Mouse (Mus musculus): ENCODE results near the gene Gm49337. TPM values are rescaled to one million over a fixed set of nuclear protein-coding genes. Genes with fewer than 3 reads are reported as not detected.
A peak's percentile ranks its signal among the peaks of the same experiment; 100 is the strongest.

Gm49337 gene
- polyA plus RNA-seq, 1 experiment from 2014 or later = not detected

DNA sequence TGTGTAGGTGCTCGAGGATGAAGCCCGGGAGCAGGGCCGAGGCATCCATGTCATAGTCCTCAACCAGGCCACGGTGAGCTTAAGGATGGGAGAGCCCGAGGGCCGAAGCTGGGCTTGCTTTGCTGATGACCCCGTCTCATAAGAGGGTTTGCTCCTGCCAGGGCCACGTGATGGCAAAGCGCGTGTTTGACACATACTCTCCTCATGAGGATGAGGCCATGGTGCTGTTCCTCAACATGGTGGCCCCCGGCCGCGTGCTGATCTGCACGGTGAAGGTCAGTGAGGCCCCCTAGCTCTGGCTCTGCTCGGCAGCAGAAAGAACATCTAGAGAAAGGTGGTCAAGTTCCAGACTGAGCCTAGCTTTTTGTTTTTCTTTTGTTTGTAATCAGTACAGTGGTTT is 20.5 kb upstream of the Gm49337 start:
- ATAC-seq (ENCODE audit: low read depth) = no peak

GRCm38 (mm10) chr4:116157882-116158281 is 15.3 kb upstream of the Gm49337 start:
- peaks cover 2% of the 10 kb centered on the region; the same call in 1 of the 2 replicates for H3K4me1 ChIP-seq (ENCODE audit: control insufficient read depth, low read depth, low read length)
- ATAC-seq (ENCODE audit: low read depth) = no peak
- H3K4me3 ChIP-seq (ENCODE audit: low read depth, low read length) = no peak overlapping the region
- H3K27me3 ChIP-seq (ENCODE audit: control insufficient read depth, insufficient read depth, low read depth, low read length) = no peaks in the 10 kb centered on the region
- H3K4me2 ChIP-seq (ENCODE audit: low read depth, low read length) = no peak overlapping the region
- H3K36me3 ChIP-seq (ENCODE audit: control insufficient read depth, insufficient read depth) = peaks cover 8% of the 10 kb centered on the region; the same call in 1 of the 2 replicates
- H3K9ac ChIP-seq (ENCODE audit: low read depth, low read length) = no peak overlapping the region
- no peak overlapping the region for H3K27ac ChIP-seq (ENCODE audit: low read length)
- H3K9me3 ChIP-seq (replicated peaks; ENCODE audit: control insufficient read depth, low read length) = no peaks in the 10 kb centered on the region
- 71% methylated on average over 2 of the region's 2 CpGs for WGBS (ENCODE audit: insufficient replicate concordance)

More for the DNA sequence above, 20.5 kb upstream of the Gm49337 start:
- Histone ChIP-seq H3K36me3 (ENCODE audit: control insufficient read depth, insufficient read depth) (peaks cover 6% of the 10 kb centered on the region; the same call in 1 of the 2 replicates), H3K27me3 (ENCODE audit: control insufficient read depth, insufficient read depth, low read depth, low read length) (no peaks in the 10 kb centered on the region), H3K4me1 (ENCODE audit: control insufficient read depth, low read depth, low read length) (peaks cover 15% of the 10 kb centered on the region), H3K27ac (ENCODE audit: low read length) (no peak overlapping the region), H3K9ac (ENCODE audit: low read depth, low read length) (no peak overlapping the region), H3K9me3 (replicated peaks; ENCODE audit: control insufficient read depth, low read length) (no peaks in the 10 kb centered on the region), H3K4me3 (ENCODE audit: low read depth, low read length) (no peak overlapping the region), H3K4me2 (ENCODE audit: low read depth, low read length) (no peak overlapping the region)
- 87% methylated on average over 15 of the region's 15 CpGs for WGBS (ENCODE audit: insufficient replicate concordance)

DNA sequence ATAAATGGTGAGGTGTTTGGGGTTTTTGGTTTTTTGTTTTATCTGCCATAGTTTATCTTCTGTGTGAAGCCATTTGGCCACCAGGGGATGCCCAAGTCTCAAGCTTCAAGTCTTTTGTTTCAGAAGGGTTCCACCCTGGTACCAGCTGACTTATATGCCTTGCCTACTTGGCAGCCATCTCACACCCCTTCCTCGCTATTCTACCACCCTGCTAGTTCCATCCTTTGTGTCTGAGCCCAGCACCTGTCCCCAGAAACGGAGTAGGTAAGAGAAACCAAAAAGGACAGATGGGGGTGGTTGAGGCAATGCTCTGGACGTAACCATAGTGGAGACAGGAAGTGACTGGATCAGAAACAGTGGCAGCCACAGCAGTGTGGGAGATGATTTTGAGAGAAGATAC is 13.3 kb upstream of the Gm49337 start:
- no peak for ATAC-seq (ENCODE audit: low read depth)
- no peak overlapping the region for H3K4me2 ChIP-seq (ENCODE audit: low read depth, low read length)
- no peaks in the 10 kb centered on the region for H3K27me3 ChIP-seq (ENCODE audit: control insufficient read depth, insufficient read depth, low read depth, low read length)
- peaks cover 2% of the 10 kb centered on the region; the same call in 1 of the 2 replicates for H3K4me1 ChIP-seq (ENCODE audit: control insufficient read depth, low read depth, low read length)
- no peak overlapping the region for H3K9ac ChIP-seq (ENCODE audit: low read depth, low read length)
- no peak overlapping the region for H3K27ac ChIP-seq (ENCODE audit: low read length)
- H3K36me3 ChIP-seq (ENCODE audit: control insufficient read depth, insufficient read depth) = peaks cover 8% of the 10 kb centered on the region; the same call in 1 of the 2 replicates
- H3K9me3 ChIP-seq (replicated peaks; ENCODE audit: control insufficient read depth, low read length) = no peaks in the 10 kb centered on the region
- no peak overlapping the region for H3K4me3 ChIP-seq (ENCODE audit: low read depth, low read length)
- 57% methylated on average over 3 of the region's 3 CpGs for WGBS (ENCODE audit: insufficient replicate concordance)

DNA sequence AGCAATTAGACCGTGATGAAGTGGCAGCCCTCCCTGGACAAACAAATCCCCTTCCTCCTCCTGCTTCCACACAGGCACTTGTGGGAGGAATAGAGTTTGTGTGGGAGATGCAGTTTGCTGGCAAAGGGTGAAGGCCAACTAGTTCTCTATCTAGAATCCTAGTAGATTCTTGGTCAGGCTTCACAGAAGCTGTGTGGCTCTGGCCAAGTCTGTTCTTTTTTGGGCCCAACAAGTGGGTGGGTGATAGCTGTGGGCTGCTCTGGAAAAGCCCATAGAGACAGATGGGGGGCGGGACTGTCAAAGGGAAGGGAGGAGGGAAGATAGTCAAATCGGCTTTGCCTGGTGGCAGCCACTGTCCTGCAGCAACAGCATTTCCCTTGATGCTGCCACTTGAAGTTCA is 12.4 kb upstream of the Gm49337 start:
- Histone ChIP-seq H3K27ac (ENCODE audit: low read length) (no peak overlapping the region), H3K4me3 (ENCODE audit: low read depth, low read length) (no peak overlapping the region), H3K9me3 (replicated peaks; ENCODE audit: control insufficient read depth, low read length) (no peaks in the 10 kb centered on the region), H3K9ac (ENCODE audit: low read depth, low read length) (no peak overlapping the region), H3K36me3 (ENCODE audit: control insufficient read depth, insufficient read depth) (peaks cover 8% of the 10 kb centered on the region; the same call in 1 of the 2 replicates), H3K4me1 (ENCODE audit: control insufficient read depth, low read depth, low read length) (peaks cover 2% of the 10 kb centered on the region; the same call in 1 of the 2 replicates), H3K4me2 (ENCODE audit: low read depth, low read length) (no peak overlapping the region), H3K27me3 (ENCODE audit: control insufficient read depth, insufficient read depth, low read depth, low read length) (no peaks in the 10 kb centered on the region)
- WGBS (ENCODE audit: insufficient replicate concordance) = 61% methylated on average over 3 of the region's 3 CpGs
- ATAC-seq (ENCODE audit: low read depth) = no peak

GRCm38 (mm10) chr4:116162142-116162541 is 11.0 kb upstream of the Gm49337 start:
- Histone ChIP-seq H3K27ac (ENCODE audit: low read length) (no peak overlapping the region), H3K9ac (ENCODE audit: low read depth, low read length) (no peak overlapping the region), H3K4me2 (ENCODE audit: low read depth, low read length) (no peak overlapping the region), H3K27me3 (ENCODE audit: control insufficient read depth, insufficient read depth, low read depth, low read length) (no peaks in the 10 kb centered on the region), H3K9me3 (replicated peaks; ENCODE audit: control insufficient read depth, low read length) (no peaks in the 10 kb centered on the region), H3K36me3 (ENCODE audit: control insufficient read depth, insufficient read depth) (peaks cover 2% of the 10 kb centered on the region; the same call in 1 of the 2 replicates), H3K4me1 (ENCODE audit: control insufficient read depth, low read depth, low read length) (peaks cover 2% of the 10 kb centered on the region; the same call in 1 of the 2 replicates), H3K4me3 (ENCODE audit: low read depth, low read length) (no peak overlapping the region)
- 56% methylated on average over 4 of the region's 4 CpGs for WGBS (ENCODE audit: insufficient replicate concordance)
- ATAC-seq (ENCODE audit: low read depth) = 0 out of 2 replicates have a peak, but pooled peaks have one; percentile 30

DNA sequence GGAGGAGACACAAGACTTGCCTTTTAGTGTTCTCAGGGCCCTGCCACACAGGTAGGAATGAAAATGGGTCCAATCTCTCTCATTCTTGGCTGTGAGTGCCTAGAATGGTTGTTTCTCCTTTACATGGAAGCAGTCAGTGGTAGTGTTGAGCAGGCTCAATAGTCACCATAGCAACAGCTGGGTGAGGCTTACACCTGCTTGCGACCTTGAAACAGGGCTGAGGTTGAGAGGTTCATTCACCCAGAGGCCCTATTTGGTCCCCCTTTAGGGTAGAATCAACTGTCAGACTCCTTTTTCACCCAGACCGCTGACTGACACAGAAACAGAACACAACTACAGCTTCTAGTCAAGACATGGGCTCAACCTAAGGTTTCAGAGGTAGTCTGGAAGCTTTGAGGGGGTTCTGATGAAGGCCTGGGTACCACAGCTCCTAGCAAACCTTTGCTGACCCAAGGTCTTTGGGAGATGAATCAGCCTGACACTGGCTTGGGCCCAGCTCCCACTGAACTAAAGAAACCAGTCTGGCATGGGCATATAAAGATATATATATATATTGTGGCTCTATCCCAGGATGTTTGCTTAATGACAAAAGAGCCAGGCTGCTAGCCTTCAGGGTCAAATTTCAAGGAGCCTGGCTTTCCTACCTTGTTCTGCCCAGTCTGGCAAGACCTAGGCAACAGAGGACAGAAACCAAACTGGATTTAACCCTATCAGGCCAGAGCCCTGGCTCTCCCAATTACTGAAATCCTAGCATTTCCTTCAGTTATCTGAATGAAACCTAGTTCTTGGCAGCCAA is 8.2 kb upstream of the Gm49337 start:
- Histone ChIP-seq H3K27me3 (ENCODE audit: control insufficient read depth, insufficient read depth, low read depth, low read length) (no peaks in the 10 kb centered on the region), H3K36me3 (ENCODE audit: control insufficient read depth, insufficient read depth) (no peaks in the 10 kb centered on the region), H3K4me2 (ENCODE audit: low read depth, low read length) (no peak overlapping the region), H3K9ac (ENCODE audit: low read depth, low read length) (no peak overlapping the region), H3K9me3 (replicated peaks; ENCODE audit: control insufficient read depth, low read length) (no peaks in the 10 kb centered on the region), H3K4me1 (ENCODE audit: control insufficient read depth, low read depth, low read length) (peaks cover 2% of the 10 kb centered on the region), H3K4me3 (ENCODE audit: low read depth, low read length) (no peak overlapping the region), H3K27ac (ENCODE audit: low read length) (no peak overlapping the region)
- no peak for ATAC-seq (ENCODE audit: low read depth)
- WGBS (ENCODE audit: insufficient replicate concordance) = 74% methylated on average over 2 of the region's 2 CpGs

DNA sequence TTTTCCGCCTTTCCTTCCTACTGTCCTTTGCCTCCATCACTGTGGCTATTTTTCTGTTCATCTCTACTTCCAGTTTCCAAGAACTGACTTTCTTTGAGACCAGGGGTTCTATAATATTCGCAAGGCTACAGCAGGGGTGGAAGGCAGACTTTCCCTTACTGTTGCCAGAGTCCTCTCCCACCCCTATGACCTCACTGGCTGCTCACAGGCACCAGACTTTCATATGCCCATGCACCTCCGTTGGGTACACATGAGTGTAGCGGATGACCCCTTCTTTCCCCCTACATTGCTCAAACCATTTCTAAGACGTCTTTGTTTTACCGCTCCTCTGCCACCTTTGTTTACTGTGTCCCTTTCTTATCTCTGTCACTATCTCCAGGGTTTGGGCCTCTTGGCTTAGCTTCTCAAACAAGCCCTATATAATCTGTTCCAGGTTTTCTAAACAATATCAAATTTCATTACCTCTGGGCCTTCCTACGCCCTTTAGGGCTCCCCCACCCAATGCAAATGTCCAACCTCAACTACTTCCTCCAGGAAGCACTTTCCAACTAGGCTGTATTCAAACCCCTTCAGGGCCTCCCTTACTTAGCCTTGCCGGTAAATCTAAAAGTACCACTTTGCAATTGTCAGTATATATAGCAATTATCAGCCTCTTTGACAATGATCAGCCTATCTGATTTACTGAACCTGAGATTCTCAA is 7.3 kb upstream of the Gm49337 start:
- 43% methylated on average over 8 of the region's 8 CpGs for WGBS (ENCODE audit: insufficient replicate concordance)
- Histone ChIP-seq H3K36me3 (ENCODE audit: control insufficient read depth, insufficient read depth) (no peaks in the 10 kb centered on the region), H3K27ac (ENCODE audit: low read length) (no peak overlapping the region), H3K9me3 (replicated peaks; ENCODE audit: control insufficient read depth, low read length) (no peaks in the 10 kb centered on the region), H3K4me2 (ENCODE audit: low read depth, low read length) (no peak overlapping the region), H3K27me3 (ENCODE audit: control insufficient read depth, insufficient read depth, low read depth, low read length) (no peaks in the 10 kb centered on the region), H3K9ac (ENCODE audit: low read depth, low read length) (no peak overlapping the region), H3K4me1 (ENCODE audit: control insufficient read depth, low read depth, low read length) (peaks cover 2% of the 10 kb centered on the region), H3K4me3 (ENCODE audit: low read depth, low read length) (no peak overlapping the region)
- ATAC-seq (ENCODE audit: low read depth) = no peak

DNA sequence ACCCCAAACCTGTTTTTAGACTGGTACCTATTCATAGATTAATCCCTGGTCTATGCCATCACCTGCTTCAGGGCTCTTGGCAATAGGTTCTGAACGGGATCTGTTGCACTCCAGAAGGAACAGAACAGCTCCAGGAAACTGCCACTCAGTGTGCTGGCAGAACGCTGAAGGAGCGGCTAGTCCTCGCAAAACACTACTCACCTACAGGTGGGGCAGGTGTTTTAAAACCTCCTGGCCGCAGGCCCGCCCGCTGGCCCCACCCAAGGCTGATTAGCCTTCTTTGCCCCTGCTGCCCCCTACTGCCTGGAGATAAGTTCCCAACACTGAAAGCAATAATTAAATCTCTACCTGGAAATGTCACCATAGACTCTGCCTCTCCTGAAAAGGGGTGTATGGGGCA is 5.8 kb upstream of the Gm49337 start, which contains the start of gene Tspan1:
TSS of gene Tspan1 (minus strand) at position 198 of the 400 bp plus-strand sequence.
- WGBS (ENCODE audit: insufficient replicate concordance) = 21% methylated on average over 7 of the region's 7 CpGs
- no peaks in the 10 kb centered on the region for H3K36me3 ChIP-seq (ENCODE audit: control insufficient read depth, insufficient read depth)
- no peak within 1 kb of the TSS for H3K4me3 ChIP-seq (ENCODE audit: low read depth, low read length)
- no peaks in the 10 kb centered on the region for H3K9me3 ChIP-seq (replicated peaks; ENCODE audit: control insufficient read depth, low read length)
- ATAC-seq (ENCODE audit: low read depth) = no peak
- no peaks in the 10 kb centered on the region; the same call in none of the 2 replicates for H3K4me1 ChIP-seq (ENCODE audit: control insufficient read depth, low read depth, low read length)
- H3K27ac ChIP-seq (ENCODE audit: low read length) = no peak within 1 kb of the TSS
- no peak within 1 kb of the TSS for H3K9ac ChIP-seq (ENCODE audit: low read depth, low read length)
- H3K27me3 ChIP-seq (ENCODE audit: control insufficient read depth, insufficient read depth, low read depth, low read length) = no peaks in the 10 kb centered on the region
- no peak within 1 kb of the TSS for H3K4me2 ChIP-seq (ENCODE audit: low read depth, low read length)
